Mouse (Mus musculus) 3134 (cell line): ENCODE measurements at regions not wholly inside any gene's neighbourhood (a gene's known extent, or its start where the extent isn't known, plus 50 kb on each side); places are given as distances from the start of the nearest gene placed in this dataset.

ENCODE experiments used
- DNase-seq: peaks from one replicate; pipeline ENCODE4 v3.0.0-alpha.2; 2011; ENCODE audit warnings: low spot score; ENCODE audit not compliant: insufficient read length; ENCODE audit errors: extremely low read depth

- DNase-seq, result no peak
These were observed 116.3 kb downstream of the Zfp706 start for GRCm38 (mm10) chr15:36891296-36891695.

- DNase-seq, result no peak
These were observed 118.5 kb downstream of the Zfp706 start for GRCm38 (mm10) chr15:36889072-36889471.

GRCm38 (mm10) chr15:36888351-36889069 is 119.1 kb downstream of the Zfp706 start:
- no peak for DNase-seq

GRCm38 (mm10) chr15:36884671-36885365 is 122.8 kb downstream of the Zfp706 start:
- DNase-seq, result peak; percentile 90

- no peak for DNase-seq
These were observed 123.5 kb downstream of the Zfp706 start for GRCm38 (mm10) chr15:36884074-36884473.

- no peak for DNase-seq
These were observed 124.4 kb downstream of the Zfp706 start for GRCm38 (mm10) chr15:36883156-36883555.

- no peak for DNase-seq
These were observed 126.0 kb downstream of the Zfp706 start for GRCm38 (mm10) chr15:36881576-36881975.

- DNase-seq, result no peak
These were observed 127.0 kb downstream of the Zfp706 start for GRCm38 (mm10) chr15:36880602-36881001.

GRCm38 (mm10) chr15:36879587-36879986 is 128.0 kb downstream of the Zfp706 start:
- no peak for DNase-seq

GRCm38 (mm10) chr15:36878960-36879359 is 128.6 kb downstream of the Zfp706 start:
- no peak for DNase-seq

- DNase-seq, result no peak
These were observed 129.3 kb downstream of the Zfp706 start for GRCm38 (mm10) chr15:36878276-36878675.

- DNase-seq, result no peak
These were observed 130.1 kb downstream of the Zfp706 start for GRCm38 (mm10) chr15:36877501-36877900.

- DNase-seq, result no peak
These were observed 131.4 kb downstream of the Zfp706 start for GRCm38 (mm10) chr15:36875980-36876778.

- no peak for DNase-seq
These were observed 133.0 kb downstream of the Zfp706 start for GRCm38 (mm10) chr15:36874555-36874954.

GRCm38 (mm10) chr15:36873884-36874243 is 133.7 kb downstream of the Zfp706 start:
- DNase-seq, result no peak

- no peak for DNase-seq
These were observed 134.3 kb downstream of the Zfp706 start for GRCm38 (mm10) chr15:36873058-36873883.

- no peak for DNase-seq
These were observed 135.0 kb downstream of the Zfp706 start for GRCm38 (mm10) chr15:36872566-36872965.

- DNase-seq, result no peak
These were observed 136.9 kb downstream of the Zfp706 start for GRCm38 (mm10) chr15:36870717-36871116.

- no peak for DNase-seq
These were observed 137.5 kb downstream of the Zfp706 start for GRCm38 (mm10) chr15:36870094-36870493.

GRCm38 (mm10) chr15:36866088-36866487 is 141.5 kb downstream of the Zfp706 start:
- DNase-seq, result peak; percentile 28

GRCm38 (mm10) chr15:36865332-36865731 is 142.2 kb downstream of the Zfp706 start:
- DNase-seq, result peak; percentile 48
